Comparison of ENCODE assay signal across 12 mouse cellular contexts in genomic region chr12:117410604-117411003, GRCm38 (mm10).
DNase-seq lines count a peak whose midpoint lies in the region; ATAC-seq and TF ChIP-seq lines count a peak whose summit lies in the region.
"Had no signal": no experiment of that assay in that cellular context is flagged by ENCODE, and none has a peak within 500 bp of the region (broad histone marks: within the 10 kb centered on the region; RNA-seq: fewer than 3 reads in every experiment).

No protein-coding gene starts in this region.

- 43% methylated on average over 1 of the region's 1 CpGs for WGBS in lung, embryonic 14.5 days
- WGBS in lung, adult 2 months, result 10% methylated on average over 1 of the region's 1 CpGs

- no peak for TF ChIP-seq POLR2A in lung, adult 2 months (IDR thresholded peaks at IDR 0.05; ENCODE audit: borderline replicate concordance, extremely low read depth, low read depth, low read length)

- H3K9me3 ChIP-seq in lung, embryonic 14.5 days (ENCODE audit: low read depth, low read length), result no peaks in the 10 kb centered on the region
- H3K9me3 ChIP-seq: limb, embryonic 13.5 days; midbrain, embryonic 12.5 days had no signal

- no peak for TF ChIP-seq CTCF in lung, embryonic 14.5 days (IDR thresholded peaks at IDR 0.05; ENCODE audit: low read depth)
- TF ChIP-seq CTCF in lung, adult 2 months (IDR thresholded peaks at IDR 0.05; ENCODE audit: insufficient read depth, low read length), result no peak

- no peak overlapping the region for H3K27ac ChIP-seq in lung, embryonic 14.5 days (ENCODE audit: low read depth)
- H3K27ac ChIP-seq: limb, embryonic 13.5 days; midbrain, embryonic 12.5 days had no signal

- peak; percentile 17; the same call in 1 of the 2 replicates for ATAC-seq in lung, embryonic 14.5 days (ENCODE audit: insufficient read depth)
- ATAC-seq in hematopoietic stem cell, adult 5-6 weeks (replicated peaks in 1 of 2; ENCODE audit: insufficient read depth in 1 of 2, low FRiP score in 2 of 2, low TSS enrichment in 1 of 2, low read depth in 1 of 2, poor library complexity in 2 of 2, severe bottlenecking in 2 of 2), result peak; percentile 61 to 64

- no peaks in the 10 kb centered on the region for H3K36me3 ChIP-seq in lung, embryonic 14.5 days (ENCODE audit: insufficient read depth)
- H3K36me3 ChIP-seq: G1E; limb, embryonic 13.5 days; midbrain, embryonic 12.5 days had no signal

- H3K4me1 ChIP-seq in lung, embryonic 14.5 days (ENCODE audit: insufficient read depth), result peaks cover 7% of the 10 kb centered on the region; the same call in 1 of the 2 replicates
- H3K4me1 ChIP-seq in lung, adult 2 months (ENCODE audit: control insufficient read depth, insufficient read depth, low read length), result peaks cover 8% of the 10 kb centered on the region

- intact Hi-C loops in gastrocnemius, postnatal 36 days (cut with DNase I), result no loop called here

- H3K9ac ChIP-seq in lung, embryonic 14.5 days, result no peak overlapping the region
- H3K9ac ChIP-seq: limb, embryonic 13.5 days; midbrain, embryonic 12.5 days had no signal

- DNase-seq in adrenal gland, postnatal 10 days, result peak; percentile 39
- no peak for DNase-seq in adrenal gland, adult 18-20 months (ENCODE audit: low spot score in 2 of 2)
- DNase-seq in lung, embryonic 14.5 days, result peak; percentile 60
- no peak for DNase-seq in lung, adult 2 months
- DNase-seq in lung, postnatal 4 days, result peak; percentile 64 to 85
- DNase-seq in gastrocnemius, postnatal 36 days, result no peak
- DNase-seq in cerebellum, postnatal 14 days, result no peak
- DNase-seq: cerebellum, postnatal 10 days had no signal

- no peak overlapping the region for H3K4me3 ChIP-seq in lung, embryonic 14.5 days (ENCODE audit: low read depth, low read length)
- no peak overlapping the region for H3K4me3 ChIP-seq in lung, adult 2 months (replicated peaks; ENCODE audit: extremely low read depth, low read depth, low read length)
- H3K4me3 ChIP-seq: limb, embryonic 13.5 days; midbrain, embryonic 12.5 days had no signal

- H3K27me3 ChIP-seq in lung, embryonic 14.5 days (ENCODE audit: insufficient read depth, low read length), result no peaks in the 10 kb centered on the region
- H3K27me3 ChIP-seq: midbrain, embryonic 12.5 days had no signal

- H3K4me2 ChIP-seq in lung, embryonic 14.5 days, result no peak overlapping the region
- H3K4me2 ChIP-seq: limb, embryonic 13.5 days; midbrain, embryonic 12.5 days had no signal

Comparison
In these comparisons a context has a peak if more than half of its experiments do, and no peak if none do; other contexts are left out.
1. DNase-seq: peak in adrenal gland, postnatal 10 days (single experiment), lung, embryonic 14.5 days (single experiment) and lung, postnatal 4 days (2 of 2); none in adrenal gland, adult 18-20 months (0 of 2), lung, adult 2 months (single experiment), gastrocnemius, postnatal 36 days (0 of 2) and cerebellum, postnatal 14 days (0 of 2).